Mouse (Mus musculus): ENCODE measurements around the gene Tesmin.

DNA sequence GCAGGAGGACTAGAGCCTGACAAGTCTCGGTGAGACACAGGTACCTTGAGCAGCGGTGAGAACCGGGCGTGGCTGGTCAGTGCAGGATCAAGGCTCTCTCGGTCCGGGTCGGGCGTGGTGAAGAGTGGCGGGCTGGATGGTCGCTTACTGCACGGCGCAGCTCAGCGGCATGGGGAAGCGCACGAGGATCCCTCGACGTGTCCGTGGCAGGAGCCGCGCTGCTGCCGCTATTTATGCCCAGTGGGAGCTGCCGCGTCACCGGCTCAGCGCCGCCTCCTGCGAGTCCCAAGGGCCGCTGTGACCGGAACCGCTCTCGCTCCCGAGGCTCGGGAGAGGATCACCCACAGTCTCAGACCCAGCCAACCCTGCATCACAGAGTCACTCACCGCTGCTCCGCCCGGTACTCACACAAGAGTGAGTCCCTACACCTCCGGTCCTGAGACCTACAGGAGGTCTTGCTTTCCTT is 25.6 kb downstream of the Tesmin start, which contains the start of gene Gal:
- no peak for TF ChIP-seq CTCF (IDR thresholded peaks at IDR 0.05; ENCODE audit: borderline replicate concordance, extremely low read depth, insufficient read depth, insufficient read length)
- TF ChIP-seq POLR2A (IDR thresholded peaks at IDR 0.05; ENCODE audit: borderline replicate concordance, extremely low read depth, insufficient read depth, insufficient read length, poor library complexity, severe bottlenecking), result no peak
